In the genomic region with DNA sequence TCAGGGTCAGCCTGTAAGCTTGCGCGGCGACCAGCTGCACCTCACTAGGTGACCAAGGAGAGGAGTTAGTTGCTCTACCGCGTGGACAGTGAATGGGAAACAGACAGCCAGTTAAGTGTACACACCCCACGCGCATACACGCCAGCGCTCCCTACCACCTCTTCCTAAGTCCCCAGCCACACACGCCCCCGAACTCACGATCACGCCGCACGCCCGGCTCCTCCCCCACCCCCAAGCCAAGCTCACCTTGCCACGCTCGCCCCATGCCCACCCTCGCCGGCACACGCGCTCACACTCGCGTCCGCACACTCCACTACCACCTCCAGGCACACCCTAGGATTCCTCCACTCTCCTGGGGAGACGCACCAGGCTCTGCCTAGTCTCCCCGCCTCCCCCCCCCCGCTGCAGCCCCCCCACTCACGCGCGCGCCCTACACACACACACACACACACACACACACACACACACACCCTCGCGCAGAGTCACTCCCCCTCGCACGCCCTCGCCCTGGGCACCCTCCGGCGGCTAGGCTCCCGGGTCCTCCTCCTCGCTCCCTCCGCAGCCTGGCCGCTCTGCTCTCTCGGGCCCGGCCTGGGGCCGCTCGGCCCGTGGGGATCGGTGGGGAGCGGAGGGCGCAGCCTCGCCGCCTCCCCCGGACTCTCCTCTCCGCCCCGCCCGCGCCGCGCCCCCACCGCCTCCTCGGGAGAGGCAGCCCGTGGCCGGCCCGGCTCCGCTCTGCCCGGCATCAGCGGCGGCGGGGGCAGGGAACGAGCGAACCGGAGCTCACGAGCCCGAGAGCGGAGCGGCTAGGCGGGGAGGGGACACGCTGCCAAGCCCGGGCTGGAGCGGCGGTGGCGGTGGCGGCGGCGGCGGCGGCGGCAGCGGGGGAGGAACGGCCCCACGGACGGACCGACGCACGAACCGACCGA, we compare ENCODE assay signal across 8 mouse cellular contexts. TPM values are rescaled to one million over a fixed set of nuclear protein-coding genes. Genes with fewer than 3 reads are reported as not detected.
DNase-seq lines count a peak whose midpoint lies in the region; ATAC-seq and TF ChIP-seq lines count a peak whose summit lies in the region.
"Had no signal": no experiment of that assay in that cellular context is flagged by ENCODE, and none has a peak within 500 bp of the region (broad histone marks: within the 10 kb centered on the region; RNA-seq: fewer than 3 reads in every experiment).

TSS of gene Kcnd3 (plus strand) at position 704 of the 929 bp plus-strand sequence.

- peak; percentile 56; the same call in 1 of the 2 replicates for ATAC-seq in limb, embryonic 14.5 days (ENCODE audit: low FRiP score, low read depth)
- peak; percentile 70 for ATAC-seq in midbrain, embryonic 14.5 days (ENCODE audit: low FRiP score, low TSS enrichment)

- intact Hi-C loops in heart, adult 2 months (cut with DNase I): loop anchor here (1.0 to 2.0 kb wide), 3 partner anchors 69 to 191 kb away; no protein-coding TSS in a partner anchor

- peak within 1 kb of the TSS; percentile 75 for H3K4me3 ChIP-seq in cortical plate, adult 2 months (ENCODE audit: insufficient read depth, low read length)
- H3K4me3 ChIP-seq in heart, adult 2 months: peak within 1 kb of the TSS; percentile 57
- H3K4me3 ChIP-seq in limb, embryonic 14.5 days (replicated peaks; ENCODE audit: low read length): peak within 1 kb of the TSS; percentile 63
- peak within 1 kb of the TSS; percentile 66 for H3K4me3 ChIP-seq in midbrain, embryonic 14.5 days (replicated peaks; ENCODE audit: low read depth, low read length)
- peak within 1 kb of the TSS; percentile 84 for H3K4me3 ChIP-seq in testis, adult 2 months (ENCODE audit: control insufficient read depth, low read depth, low read length)
- H3K4me3 ChIP-seq: erythroblast, embryonic 14.5 days had no signal

- H3K27ac ChIP-seq in cortical plate, adult 2 months (ENCODE audit: insufficient read depth, low read length): peak within 1 kb of the TSS; percentile 94
- H3K27ac ChIP-seq in heart, adult 2 months: peak within 1 kb of the TSS; percentile 74
- H3K27ac ChIP-seq in limb, embryonic 14.5 days (replicated peaks; ENCODE audit: low read depth, low read length): no peak within 1 kb of the TSS
- peak within 1 kb of the TSS; percentile 85 for H3K27ac ChIP-seq in midbrain, embryonic 14.5 days (replicated peaks; ENCODE audit: low read depth, low read length)
- H3K27ac ChIP-seq in testis, adult 2 months (ENCODE audit: control insufficient read depth, insufficient read depth, low read depth, low read length): peak within 1 kb of the TSS; percentile 76

- peak; percentile 72 to 74 for DNase-seq in adrenal gland, postnatal 36 days
- peak; percentile 57 to 68 for DNase-seq in heart, adult 2 months
- peak; percentile 19 for DNase-seq in kidney, adult 9 months
- DNase-seq in limb, embryonic 14.5 days (ENCODE audit: low spot score): peak; percentile 6
- peak; percentile 79 for DNase-seq in midbrain, embryonic 14.5 days

- H3K36me3 ChIP-seq in heart, adult 2 months (ENCODE audit: control insufficient read depth, insufficient read depth, low read length): no peaks in the 10 kb centered on the region
- H3K36me3 ChIP-seq in limb, embryonic 14.5 days (ENCODE audit: control insufficient read depth, insufficient read depth, low read length): no peaks in the 10 kb centered on the region
- no peaks in the 10 kb centered on the region for H3K36me3 ChIP-seq in midbrain, embryonic 14.5 days (ENCODE audit: control insufficient read depth, insufficient read depth, low read length)
- H3K36me3 ChIP-seq in testis, adult 2 months (ENCODE audit: control insufficient read depth, insufficient read depth, low read length): no peaks in the 10 kb centered on the region

- TF ChIP-seq EP300 in heart, adult 2 months (IDR thresholded peaks at IDR 0.05; ENCODE audit: insufficient read depth, low read depth, low read length): no peak

- H3K79me2 ChIP-seq in heart, adult 2 months (replicated peaks; ENCODE audit: control insufficient read depth, insufficient read depth, low read length): no peaks in the 10 kb centered on the region

- H3K4me1 ChIP-seq in cortical plate, adult 2 months (ENCODE audit: control insufficient read depth, insufficient read depth, low read length): peaks cover 16% of the 10 kb centered on the region
- H3K4me1 ChIP-seq in heart, adult 2 months (ENCODE audit: control insufficient read depth, insufficient read depth, low read length): no peaks in the 10 kb centered on the region
- peaks cover 6% of the 10 kb centered on the region for H3K4me1 ChIP-seq in limb, embryonic 14.5 days (ENCODE audit: control insufficient read depth, insufficient read depth, low read length)
- H3K4me1 ChIP-seq in midbrain, embryonic 14.5 days (ENCODE audit: control insufficient read depth, insufficient read depth, low read length): peaks cover 23% of the 10 kb centered on the region; the same call in 1 of the 2 replicates
- peaks cover 9% of the 10 kb centered on the region for H3K4me1 ChIP-seq in testis, adult 2 months (ENCODE audit: control insufficient read depth, insufficient read depth, low read length)

- no peak for TF ChIP-seq POLR2A in cortical plate, adult 2 months (IDR thresholded peaks at IDR 0.05; ENCODE audit: extremely low read depth, insufficient read depth, low read length)
- TF ChIP-seq POLR2A in heart, adult 2 months (IDR thresholded peaks at IDR 0.05; ENCODE audit: insufficient read depth, low read depth, low read length): no peak
- TF ChIP-seq POLR2A in limb, embryonic 14.5 days (IDR thresholded peaks at IDR 0.05; ENCODE audit: borderline replicate concordance, extremely low read depth, insufficient read depth, insufficient read length): no peak
- TF ChIP-seq POLR2A in testis, adult 2 months (IDR thresholded peaks at IDR 0.05; ENCODE audit: control insufficient read depth, low read depth, low read length): no peak

- peak within 1 kb of the TSS; percentile 96 for H3K9ac ChIP-seq in heart, adult 2 months (ENCODE audit: low read depth, low read length)
- peak within 1 kb of the TSS; percentile 65 for H3K9ac ChIP-seq in limb, embryonic 14.5 days (ENCODE audit: low read depth, low read length, severe bottlenecking)
- H3K9ac ChIP-seq in midbrain, embryonic 14.5 days (replicated peaks; ENCODE audit: low read length): peak within 1 kb of the TSS; percentile 85

- no peak for TF ChIP-seq CTCF in cortical plate, adult 2 months (IDR thresholded peaks at IDR 0.05; ENCODE audit: extremely low read depth, insufficient read depth, low read length)
- TF ChIP-seq CTCF in heart, adult 2 months (IDR thresholded peaks at IDR 0.05): no peak
- TF ChIP-seq CTCF in testis, adult 2 months (IDR thresholded peaks at IDR 0.05; ENCODE audit: control insufficient read depth, insufficient read depth, insufficient replicate concordance, low read depth, low read length): no peak

- peak within 1 kb of the TSS; percentile 99 for H3K4me2 ChIP-seq in limb, embryonic 14.5 days (replicated peaks; ENCODE audit: low read depth, low read length, severe bottlenecking)
- H3K4me2 ChIP-seq in midbrain, embryonic 14.5 days (ENCODE audit: low read length): peak within 1 kb of the TSS; percentile 94

- peaks cover 4% of the 10 kb centered on the region for H3K27me3 ChIP-seq in heart, adult 2 months (ENCODE audit: control insufficient read depth, insufficient read depth, low read length)
- peaks cover 61% of the 10 kb centered on the region for H3K27me3 ChIP-seq in limb, embryonic 14.5 days (ENCODE audit: control insufficient read depth, insufficient read depth, low read length)
- H3K27me3 ChIP-seq in midbrain, embryonic 14.5 days (ENCODE audit: control insufficient read depth, insufficient read depth, low read length): no peaks in the 10 kb centered on the region; the same call in 1 of the 2 replicates
- no peaks in the 10 kb centered on the region for H3K27me3 ChIP-seq in testis, adult 2 months (ENCODE audit: control insufficient read depth, insufficient read depth, low read length)

- 2% methylated on average over 78 of the region's 98 CpGs for WGBS in heart, adult 2 months
- 3% methylated on average over 48 of the region's 98 CpGs for WGBS in limb, embryonic 14.5 days
- WGBS in midbrain, embryonic 14.5 days: under 1% methylated on average over 88 of the region's 98 CpGs

- no peaks in the 10 kb centered on the region for H3K9me3 ChIP-seq in limb, embryonic 14.5 days (ENCODE audit: control insufficient read depth, low read length)
- H3K9me3 ChIP-seq in midbrain, embryonic 14.5 days (ENCODE audit: control insufficient read depth, low read length): no peaks in the 10 kb centered on the region

RNA-seq across cellular contexts. Expression of gene Kcnd3, which starts in this region (rescaled TPM):
- 10 to 100 TPM in 1 of 2 experiments, 1 to 10 TPM in 1; 4.5 to 10.7 TPM for total RNA-seq in adrenal gland, postnatal 36 days (2021)
- polyA plus RNA-seq in cortical plate, adult 2 months (2012; rRNA removed): 21.2 and 22.0 TPM in 2 replicates
- total RNA-seq in heart, adult 2 months (2021): 10 to 100 TPM in 1 of 2 experiments, 1 to 10 TPM in 1; 9.0 to 11.8 TPM
- polyA plus RNA-seq in heart, adult 2 months (2012; rRNA removed): 8.4 and 14.6 TPM in 2 replicates
- 2.0 and 2.2 TPM in 2 replicates for polyA plus RNA-seq in limb, embryonic 14.5 days (2012; rRNA removed)
- polyA plus RNA-seq in limb, embryonic 14.5 days (2014; fragmentation: Nextera tagmentation; extraction: Ambion mirVana): 0.82 and 1.0 TPM in 2 replicates
- polyA plus RNA-seq in midbrain, embryonic 14.5 days (2014; fragmentation: Nextera tagmentation; extraction: Ambion mirVana): 13.2 and 15.9 TPM in 2 replicates
- 3.6 and 4.6 TPM in 2 replicates for polyA plus RNA-seq in testis, adult 2 months (2012; rRNA removed)
- polyA plus RNA-seq: erythroblast, embryonic 14.5 days had no signal

Comparison
In these comparisons a context has a peak if more than half of its experiments do, and no peak if none do; other contexts are left out.
1. DNase-seq: peak in every context shown above with its lines; median percentile 79 in midbrain, embryonic 14.5 days; 73 in adrenal gland, postnatal 36 days; 62 in heart, adult 2 months; 19 in kidney, adult 9 months; 6 in limb, embryonic 14.5 days.